Mouse (Mus musculus): ENCODE results near the gene Rxra. TPM values are rescaled to one million over a fixed set of nuclear protein-coding genes. Genes with fewer than 3 reads are reported as not detected.
A peak's percentile ranks its signal among the peaks of the same experiment; 100 is the strongest.

The Rxra gene
- polyA plus RNA-seq, 1 experiment from 2014 or later = 10.3 TPM

GRCm38 (mm10) chr2:27639631-27640334, 36.5 kb upstream of the Rxra start:
- H3K27me3 ChIP-seq (ENCODE audit: control insufficient read depth, insufficient read depth, low read length) = no peaks in the 10 kb centered on the region
- no peak overlapping the region for H3K4me3 ChIP-seq (ENCODE audit: low read depth, low read length)
- no peak overlapping the region for H3K27ac ChIP-seq (ENCODE audit: low read length)
- no peaks in the 10 kb centered on the region for H3K36me3 ChIP-seq (ENCODE audit: control insufficient read depth, insufficient read depth, low read length)
- ATAC-seq (ENCODE audit: insufficient number of reproducible peaks, insufficient read depth, low FRiP score, low read depth) = no peak
- WGBS = 83% methylated on average over 5 of the region's 5 CpGs
- no peak overlapping the region for H3K9ac ChIP-seq (replicated peaks; ENCODE audit: low read depth, low read length)
- no peak overlapping the region for H3K4me2 ChIP-seq (replicated peaks; ENCODE audit: low read depth, low read length)
- H3K9me3 ChIP-seq (ENCODE audit: control insufficient read depth, low read depth, low read length) = no peaks in the 10 kb centered on the region
- H3K4me1 ChIP-seq (ENCODE audit: control insufficient read depth, insufficient read depth, low read length) = no peaks in the 10 kb centered on the region; the same call in 1 of the 2 replicates

- H3K4me1 ChIP-seq (ENCODE audit: control insufficient read depth, insufficient read depth, low read length) = no peaks in the 10 kb centered on the region
- H3K36me3 ChIP-seq (ENCODE audit: control insufficient read depth, insufficient read depth, low read length) = no peaks in the 10 kb centered on the region
- H3K4me3 ChIP-seq (ENCODE audit: low read depth, low read length) = no peak overlapping the region
- H3K27me3 ChIP-seq (ENCODE audit: control insufficient read depth, insufficient read depth, low read length) = no peaks in the 10 kb centered on the region
- no peak overlapping the region for H3K27ac ChIP-seq (ENCODE audit: low read length)
- WGBS = 28% methylated on average over 3 of the region's 3 CpGs
- no peak overlapping the region for H3K4me2 ChIP-seq (replicated peaks; ENCODE audit: low read depth, low read length)
- ATAC-seq (ENCODE audit: insufficient number of reproducible peaks, insufficient read depth, low FRiP score, low read depth) = peak; percentile 35; the same call in 1 of the 2 replicates
- no peaks in the 10 kb centered on the region for H3K9me3 ChIP-seq (ENCODE audit: control insufficient read depth, low read depth, low read length)
- H3K9ac ChIP-seq (replicated peaks; ENCODE audit: low read depth, low read length) = no peak overlapping the region
These were observed 35.2 kb upstream of the Rxra start for GRCm38 (mm10) chr2:27640900-27641479.

GRCm38 (mm10) chr2:27644547-27645120, 31.6 kb upstream of the Rxra start:
- no peak overlapping the region for H3K9ac ChIP-seq (replicated peaks; ENCODE audit: low read depth, low read length)
- H3K4me1 ChIP-seq (ENCODE audit: control insufficient read depth, insufficient read depth, low read length) = no peaks in the 10 kb centered on the region; the same call in 1 of the 2 replicates
- no peaks in the 10 kb centered on the region for H3K9me3 ChIP-seq (ENCODE audit: control insufficient read depth, low read depth, low read length)
- H3K4me3 ChIP-seq (ENCODE audit: low read depth, low read length) = no peak overlapping the region
- WGBS = 33% methylated on average over 5 of the region's 5 CpGs
- no peak for ATAC-seq (ENCODE audit: insufficient number of reproducible peaks, insufficient read depth, low FRiP score, low read depth)
- H3K4me2 ChIP-seq (replicated peaks; ENCODE audit: low read depth, low read length) = no peak overlapping the region
- H3K36me3 ChIP-seq (ENCODE audit: control insufficient read depth, insufficient read depth, low read length) = no peaks in the 10 kb centered on the region
- no peaks in the 10 kb centered on the region for H3K27me3 ChIP-seq (ENCODE audit: control insufficient read depth, insufficient read depth, low read length)
- peak overlapping the region; percentile 33; the same call in 1 of the 2 replicates for H3K27ac ChIP-seq (ENCODE audit: low read length)

- H3K27me3 ChIP-seq (ENCODE audit: control insufficient read depth, insufficient read depth, low read length) = no peaks in the 10 kb centered on the region
- no peak overlapping the region for H3K4me2 ChIP-seq (replicated peaks; ENCODE audit: low read depth, low read length)
- H3K36me3 ChIP-seq (ENCODE audit: control insufficient read depth, insufficient read depth, low read length) = no peaks in the 10 kb centered on the region
- no peak overlapping the region for H3K4me3 ChIP-seq (ENCODE audit: low read depth, low read length)
- no peak overlapping the region for H3K9ac ChIP-seq (replicated peaks; ENCODE audit: low read depth, low read length)
- H3K4me1 ChIP-seq (ENCODE audit: control insufficient read depth, insufficient read depth, low read length) = peaks cover 7% of the 10 kb centered on the region; the same call in 1 of the 2 replicates
- ATAC-seq (ENCODE audit: insufficient number of reproducible peaks, insufficient read depth, low FRiP score, low read depth) = no peak
- no peak overlapping the region for H3K27ac ChIP-seq (ENCODE audit: low read length)
- H3K9me3 ChIP-seq (ENCODE audit: control insufficient read depth, low read depth, low read length) = no peaks in the 10 kb centered on the region
- WGBS = 56% methylated on average over 3 of the region's 3 CpGs
These were observed 30.8 kb upstream of the Rxra start for GRCm38 (mm10) chr2:27645471-27645870.

GRCm38 (mm10) chr2:27649862-27650661, 26.2 kb upstream of the Rxra start:
- H3K9ac ChIP-seq (replicated peaks; ENCODE audit: low read depth, low read length) = no peak overlapping the region
- H3K36me3 ChIP-seq (ENCODE audit: control insufficient read depth, insufficient read depth, low read length) = no peaks in the 10 kb centered on the region
- peak; percentile 86; the same call in 1 of the 2 replicates for ATAC-seq (ENCODE audit: insufficient number of reproducible peaks, insufficient read depth, low FRiP score, low read depth)

DNA sequence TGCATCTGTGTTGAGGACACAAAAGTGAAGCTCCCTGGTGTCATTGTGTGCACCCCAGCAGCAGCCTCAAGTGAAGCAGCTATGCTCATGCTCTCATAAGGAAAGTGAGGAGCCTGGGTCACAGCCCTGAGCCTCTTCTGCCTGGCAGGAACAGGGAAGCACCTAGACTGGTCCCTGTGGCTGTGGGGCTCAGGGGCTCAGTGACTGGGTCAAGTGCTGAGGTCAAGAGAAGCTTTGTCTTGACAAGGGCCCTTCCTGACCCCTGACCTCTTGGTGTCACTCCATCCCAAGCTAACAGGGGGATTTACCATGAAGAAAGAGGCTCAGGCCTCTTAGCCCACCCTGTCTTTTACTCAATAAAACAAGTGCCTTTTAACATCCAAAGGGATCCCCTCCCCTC, 25.2 kb upstream of the Rxra start:
- Histone ChIP-seq H3K4me2 (replicated peaks; ENCODE audit: low read depth, low read length) (no peak overlapping the region), H3K4me3 (ENCODE audit: low read depth, low read length) (no peak overlapping the region), H3K9me3 (ENCODE audit: control insufficient read depth, low read depth, low read length) (no peaks in the 10 kb centered on the region), H3K4me1 (ENCODE audit: control insufficient read depth, insufficient read depth, low read length) (peaks cover 12% of the 10 kb centered on the region; the same call in 1 of the 2 replicates), H3K9ac (replicated peaks; ENCODE audit: low read depth, low read length) (no peak overlapping the region), H3K27me3 (ENCODE audit: control insufficient read depth, insufficient read depth, low read length) (no peaks in the 10 kb centered on the region), H3K36me3 (ENCODE audit: control insufficient read depth, insufficient read depth, low read length) (no peaks in the 10 kb centered on the region), H3K27ac (ENCODE audit: low read length) (peak overlapping the region; percentile 89)
- ATAC-seq (ENCODE audit: insufficient number of reproducible peaks, insufficient read depth, low FRiP score, low read depth) = no peak

More at GRCm38 (mm10) chr2:27649862-27650661, 26.2 kb upstream of the Rxra start:
- no peak overlapping the region for H3K4me3 ChIP-seq (ENCODE audit: low read depth, low read length)
- 24% methylated on average over 7 of the region's 8 CpGs for WGBS
- H3K4me1 ChIP-seq (ENCODE audit: control insufficient read depth, insufficient read depth, low read length) = peaks cover 12% of the 10 kb centered on the region; the same call in 1 of the 2 replicates
- peak overlapping the region; percentile 89 for H3K27ac ChIP-seq (ENCODE audit: low read length)
- H3K27me3 ChIP-seq (ENCODE audit: control insufficient read depth, insufficient read depth, low read length) = no peaks in the 10 kb centered on the region
- H3K4me2 ChIP-seq (replicated peaks; ENCODE audit: low read depth, low read length) = no peak overlapping the region
- H3K9me3 ChIP-seq (ENCODE audit: control insufficient read depth, low read depth, low read length) = no peaks in the 10 kb centered on the region

DNA sequence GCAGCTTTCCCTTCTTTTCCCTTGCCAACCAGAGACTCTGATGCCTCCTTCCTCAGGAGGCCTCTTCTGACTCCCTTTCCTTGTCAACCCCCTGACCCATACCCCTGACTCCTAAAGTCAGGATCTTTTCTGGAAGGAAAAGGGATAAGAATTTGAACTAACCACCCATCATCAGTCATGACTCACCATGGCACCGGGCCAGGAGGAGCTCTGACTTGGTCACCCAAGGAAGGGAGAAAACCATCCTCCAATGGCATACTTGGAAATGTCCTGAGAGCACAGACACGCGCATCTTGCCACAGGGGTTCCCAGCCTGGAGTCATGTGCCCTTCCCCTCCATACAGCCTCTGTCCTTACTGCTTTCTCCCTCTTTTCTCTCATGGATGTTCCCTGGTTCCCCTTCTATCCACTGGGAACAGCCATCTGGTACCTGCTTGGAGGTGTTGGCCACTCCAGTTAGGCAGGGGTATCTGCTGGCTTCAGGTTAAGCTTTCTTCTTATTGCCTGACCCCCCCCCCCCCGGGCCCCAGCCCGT, 22.7 kb upstream of the Rxra start:
- Histone ChIP-seq H3K27me3 (ENCODE audit: control insufficient read depth, insufficient read depth, low read length) (no peaks in the 10 kb centered on the region), H3K9me3 (ENCODE audit: control insufficient read depth, low read depth, low read length) (no peaks in the 10 kb centered on the region), H3K4me3 (ENCODE audit: low read depth, low read length) (no peak overlapping the region), H3K4me2 (replicated peaks; ENCODE audit: low read depth, low read length) (no peak overlapping the region), H3K4me1 (ENCODE audit: control insufficient read depth, insufficient read depth, low read length) (peaks cover 12% of the 10 kb centered on the region; the same call in 1 of the 2 replicates), H3K27ac (ENCODE audit: low read length) (no peak overlapping the region), H3K36me3 (ENCODE audit: control insufficient read depth, insufficient read depth, low read length) (no peaks in the 10 kb centered on the region), H3K9ac (replicated peaks; ENCODE audit: low read depth, low read length) (no peak overlapping the region)
- no peak for ATAC-seq (ENCODE audit: insufficient number of reproducible peaks, insufficient read depth, low FRiP score, low read depth)
- 72% methylated on average over 5 of the region's 5 CpGs for WGBS
